Mouse (Mus musculus) stomach, postnatal 0 days (tissue): Measurements from ENCODE around the gene Mapk8.

ENCODE experiments used
- CTCF ChIP-seq: IDR thresholded peaks from 2 replicates; pipeline ENCODE4 v1.5.1; 2016; ENCODE audit warnings: antibody characterized with exemption, low read depth, mild to moderate bottlenecking, moderate library complexity
- EP300 ChIP-seq: optimal IDR thresholded peaks from 2 replicates; pipeline ENCODE3; 2016; ENCODE audit warnings: antibody characterized with exemption

GRCm38 (mm10) chr14:33400019-33400418 is 46.9 kb downstream of the Mapk8 start:
- no peak for TF ChIP-seq CTCF
- no peak for TF ChIP-seq EP300
